Mouse (Mus musculus): ENCODE measurements around the gene Gbf1. TPM values are rescaled to one million over a fixed set of nuclear protein-coding genes. Genes with fewer than 3 reads are reported as not detected.
A peak's percentile ranks its signal among the peaks of the same experiment; 100 is the strongest.
"Not testable (repeated sequence)": the region's sequence is repeated elsewhere in the genome, so short reads cannot be mapped to it uniquely, and the experiment has no call there.

Gene Gbf1
- total and polyA plus RNA-seq, 3 experiments: 23.7 to 400 (median 54.1) TPM

- Histone ChIP-seq H3K27me3 (ENCODE audit: control insufficient read depth in 1 of 2, insufficient read depth in 2 of 2, low read length in 2 of 2) (no peaks in the 10 kb centered on the region), H3K27ac (ENCODE audit: control insufficient read depth, low read depth, low read length) (no peak overlapping the region), H3K36me3 (ENCODE audit: control insufficient read depth in 1 of 2, insufficient read depth in 2 of 2, low read length in 2 of 2) (peaks cover 0 to 21% of the 10 kb centered on the region in 2 experiments; a peak in 2 of 4 replicates), H3K4me3 (ENCODE audit: control insufficient read depth in 1 of 2, insufficient read depth in 1 of 2, low read depth in 2 of 2, low read length in 2 of 2) (no peak overlapping the region), H3K79me2 (ENCODE audit: control insufficient read depth, insufficient read depth, low read length, poor library complexity) (peaks cover under 1% of the 10 kb centered on the region; the same call in 1 of the 2 replicates), H3K9ac (ENCODE audit: control insufficient read depth, low read depth, low read length, poor library complexity, severe bottlenecking) (no peak overlapping the region), H3K4me1 (ENCODE audit: control insufficient read depth in 1 of 2, insufficient read depth in 2 of 2, low read length in 2 of 2) (no peaks in the 10 kb centered on the region; a peak in 1 of 4 replicates), H3K9me3 (replicated peaks; ENCODE audit: insufficient read depth, low read length) (no peaks in the 10 kb centered on the region)
- TF ChIP-seq CTCF (IDR thresholded peaks at IDR 0.05 in 2 of 3, conservative IDR thresholded peaks at IDR 0.05 in 1 of 3; ENCODE audit: control insufficient read depth in 1 of 3, insufficient read depth in 1 of 3, low read depth in 2 of 3, low read length in 3 of 3, poor library complexity in 1 of 3, severe bottlenecking in 1 of 3) (no peak), MAX (IDR thresholded peaks at IDR 0.05; ENCODE audit: low read length) (no peak), RCOR1 (IDR thresholded peaks at IDR 0.05; ENCODE audit: low read depth, low read length) (no peak)
- DNase-seq (ENCODE audit: low read depth, low spot score): no peak
Measured at GRCm38 (mm10) chr19:46165950-46166349, 13.6 kb downstream of the Gbf1 start.

- peaks cover 0 to 25% of the 10 kb centered on the region in 2 experiments; a peak in 2 of 4 replicates for H3K36me3 ChIP-seq (ENCODE audit: control insufficient read depth in 1 of 2, insufficient read depth in 2 of 2, low read length in 2 of 2)
- TF ChIP-seq ZNF384 (IDR thresholded peaks at IDR 0.05; ENCODE audit: low read depth, low read length): peak; percentile 71
- H3K9ac ChIP-seq (ENCODE audit: control insufficient read depth, low read depth, low read length, poor library complexity, severe bottlenecking); H3K9me3 ChIP-seq (replicated peaks; ENCODE audit: insufficient read depth, low read length); H3K27ac ChIP-seq (ENCODE audit: control insufficient read depth, low read depth, low read length); DNase-seq (ENCODE audit: low read depth, low spot score); H3K4me1 ChIP-seq (ENCODE audit: control insufficient read depth in 1 of 2, insufficient read depth in 2 of 2, low read length in 2 of 2); H3K79me2 ChIP-seq (ENCODE audit: control insufficient read depth, insufficient read depth, low read length, poor library complexity); H3K4me3 ChIP-seq (ENCODE audit: control insufficient read depth in 1 of 2, insufficient read depth in 1 of 2, low read depth in 2 of 2, low read length in 2 of 2); H3K27me3 ChIP-seq (ENCODE audit: control insufficient read depth in 1 of 2, insufficient read depth in 2 of 2, low read length in 2 of 2): not testable (repeated sequence)
Measured at GRCm38 (mm10) chr19:46167169-46167568, 14.9 kb downstream of the Gbf1 start.

GRCm38 (mm10) chr19:46169396-46169795 lies 17.1 kb downstream of the Gbf1 start:
- TF ChIP-seq MAFK (IDR thresholded peaks at IDR 0.05; ENCODE audit: borderline replicate concordance, low read depth, low read length): peak; percentile 92; the same call in 1 of the 2 replicates
- TF ChIP-seq MYB (IDR thresholded peaks at IDR 0.05; ENCODE audit: low read depth, low read length): no peak
- Histone ChIP-seq H3K4me1 (ENCODE audit: control insufficient read depth in 1 of 2, insufficient read depth in 2 of 2, low read length in 2 of 2) (no peaks in the 10 kb centered on the region; a peak in 1 of 4 replicates), H3K36me3 (ENCODE audit: control insufficient read depth in 1 of 2, insufficient read depth in 2 of 2, low read length in 2 of 2) (peaks cover 0 to 23% of the 10 kb centered on the region in 2 experiments; a peak in 2 of 4 replicates), H3K9me3 (replicated peaks; ENCODE audit: insufficient read depth, low read length) (no peaks in the 10 kb centered on the region), H3K79me2 (ENCODE audit: control insufficient read depth, insufficient read depth, low read length, poor library complexity) (no peaks in the 10 kb centered on the region), H3K27me3 (ENCODE audit: control insufficient read depth in 1 of 2, insufficient read depth in 2 of 2, low read length in 2 of 2) (no peaks in the 10 kb centered on the region), H3K4me3 (ENCODE audit: control insufficient read depth in 1 of 2, insufficient read depth in 1 of 2, low read depth in 2 of 2, low read length in 2 of 2) (no peak overlapping the region), H3K9ac (ENCODE audit: control insufficient read depth, low read depth, low read length, poor library complexity, severe bottlenecking) (no peak overlapping the region), H3K27ac (ENCODE audit: control insufficient read depth, low read depth, low read length) (no peak overlapping the region)
- DNase-seq (ENCODE audit: low read depth, low spot score): no peak

GRCm38 (mm10) chr19:46169913-46170312 lies 17.6 kb downstream of the Gbf1 start:
- no peak for TF ChIP-seq NELFE (IDR thresholded peaks at IDR 0.05; ENCODE audit: low read depth, low read length)
- no peak for TF ChIP-seq BHLHE40 (IDR thresholded peaks at IDR 0.05; ENCODE audit: borderline replicate concordance, low read depth, low read length)
- Histone ChIP-seq H3K36me3 (ENCODE audit: control insufficient read depth in 1 of 2, insufficient read depth in 2 of 2, low read length in 2 of 2) (peaks cover 0 to 20% of the 10 kb centered on the region in 2 experiments; a peak in 2 of 4 replicates), H3K4me3 (ENCODE audit: control insufficient read depth in 1 of 2, insufficient read depth in 1 of 2, low read depth in 2 of 2, low read length in 2 of 2) (no peak overlapping the region)

More at GRCm38 (mm10) chr19:46169913-46170312, 17.6 kb downstream of the Gbf1 start:
- Histone ChIP-seq H3K27me3 (ENCODE audit: control insufficient read depth in 1 of 2, insufficient read depth in 2 of 2, low read length in 2 of 2) (no peaks in the 10 kb centered on the region), H3K4me1 (ENCODE audit: control insufficient read depth in 1 of 2, insufficient read depth in 2 of 2, low read length in 2 of 2) (no peaks in the 10 kb centered on the region; a peak in 1 of 4 replicates), H3K79me2 (ENCODE audit: control insufficient read depth, insufficient read depth, low read length, poor library complexity) (no peaks in the 10 kb centered on the region), H3K9ac (ENCODE audit: control insufficient read depth, low read depth, low read length, poor library complexity, severe bottlenecking) (no peak overlapping the region), H3K27ac (ENCODE audit: control insufficient read depth, low read depth, low read length) (no peak overlapping the region), H3K9me3 (replicated peaks; ENCODE audit: insufficient read depth, low read length) (no peaks in the 10 kb centered on the region)
- no peak for DNase-seq (ENCODE audit: low read depth, low spot score)

Data from MEL (cell line).